Mouse (Mus musculus) bone marrow macrophage, adult 2 months (primary cell): Measurements from ENCODE around the gene Gm17416.

ENCODE experiments used
- CTCF ChIP-seq: IDR thresholded peaks from 2 replicates; pipeline ENCODE4 v1.5.1; 2012; ENCODE audit warnings: low read depth, mild to moderate bottlenecking, low read length, moderate library complexity
- POLR2A ChIP-seq: IDR thresholded peaks from 2 replicates; pipeline ENCODE4 v1.6.1; 2012; ENCODE audit warnings: mild to moderate bottlenecking, low read depth, low read length, borderline replicate concordance

DNA sequence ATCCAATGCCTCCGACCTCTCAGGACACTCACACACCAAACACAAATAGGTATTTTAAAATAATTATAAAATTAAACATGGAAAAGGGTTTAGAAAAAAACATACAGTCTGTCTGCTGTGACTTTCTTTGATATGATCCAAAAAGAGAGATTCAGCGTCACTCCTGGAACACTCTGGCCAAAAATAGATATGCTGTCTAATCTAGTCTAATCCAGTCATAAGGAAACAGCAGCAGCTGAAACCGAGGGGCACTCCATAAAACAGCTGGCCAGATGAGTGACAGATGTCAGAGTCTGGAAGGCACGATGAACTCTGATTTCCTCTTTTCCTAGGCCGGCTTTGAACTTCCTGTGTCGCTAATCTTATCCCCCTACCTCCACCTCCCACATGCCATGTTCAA lies 47.3 kb downstream of the Gm17416 start:
- TF ChIP-seq POLR2A, result no peak
- no peak for TF ChIP-seq CTCF
